Mouse (Mus musculus): ENCODE results near the gene Slc27a2.

DNA sequence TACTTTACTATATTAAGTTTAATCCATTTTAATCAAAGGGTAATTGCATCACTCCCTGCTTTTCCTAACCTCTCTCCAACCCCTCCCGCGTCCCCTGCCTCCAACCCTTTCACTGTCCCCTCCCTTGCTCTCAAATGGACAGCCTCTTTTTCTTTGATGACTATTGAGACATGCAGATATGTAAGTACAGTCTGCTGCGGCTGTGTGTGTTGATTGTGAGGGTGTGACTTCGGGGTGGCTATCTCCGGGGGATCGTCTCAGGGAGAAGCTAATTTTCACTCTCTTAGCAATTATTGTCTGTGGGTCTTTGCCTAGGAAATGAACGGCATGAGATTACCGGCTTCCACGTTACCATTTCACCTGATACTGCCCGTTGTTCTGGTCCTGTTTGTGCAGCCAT, 30.7 kb upstream of the Slc27a2 start:
- no peak for TF ChIP-seq CTCF (IDR thresholded peaks at IDR 0.05; ENCODE audit: low read depth, low read length)
- TF ChIP-seq POLR2AphosphoS5 (IDR thresholded peaks at IDR 0.05; ENCODE audit: insufficient replicate concordance, low read depth, low read length) = no peak
- TF ChIP-seq TAL1 (conservative IDR thresholded peaks at IDR 0.05; ENCODE audit: low read depth, low read length) = no peak

Measured in G1E (cell line).